Mouse (Mus musculus) kidney, adult 2 months (tissue): ENCODE results near the gene Gm10097. TPM values are rescaled to one million over a fixed set of nuclear protein-coding genes. Genes with fewer than 3 reads are reported as not detected.

Source experiments
- DNase-seq: peaks from one replicate; pipeline ENCODE4 v3.0.0; 2021
- H3K27ac ChIP-seq: fragments of 200-500 bp; 2 replicates; pipeline ENCODE4 v1.5.1; 2012; ENCODE audit warnings: low read depth, low read length, control low read depth, inconsistent platforms; ENCODE audit not compliant: insufficient read depth
- H3K27me3 ChIP-seq: fragments of 200-500 bp; replicated peaks from 2 replicates; pipeline ENCODE4 v1.6.1; 2012; ENCODE audit warnings: mild to moderate bottlenecking, moderate library complexity, low read length, inconsistent platforms; ENCODE audit not compliant: control insufficient read depth, insufficient read depth
- H3K36me3 ChIP-seq: fragments of 200-500 bp; 2 replicates; pipeline ENCODE4 v1.6.1; 2012; ENCODE audit warnings: mild to moderate bottlenecking, moderate library complexity, low read length, inconsistent platforms; ENCODE audit not compliant: control insufficient read depth, insufficient read depth
- H3K4me1 ChIP-seq: fragments of 200-500 bp; 2 replicates; pipeline ENCODE4 v1.6.1; 2011; ENCODE audit warnings: low read length; ENCODE audit not compliant: control insufficient read depth, insufficient read depth
- H3K4me3 ChIP-seq: fragments of 200-500 bp; 2 replicates; pipeline ENCODE4 v1.5.1; 2011; ENCODE audit warnings: mild to moderate bottlenecking, low read depth, low read length, control low read depth; ENCODE audit not compliant: insufficient read depth
- CTCF ChIP-seq: fragments of 200-500 bp; conservative IDR thresholded peaks from 2 replicates; pipeline ENCODE4 v1.5.1; 2011; ENCODE audit warnings: low read depth, mild to moderate bottlenecking, control low read depth, low read length, moderate library complexity, mixed read lengths; ENCODE audit not compliant: insufficient read depth, insufficient read length
- POLR2A ChIP-seq: fragments of 200-500 bp; IDR thresholded peaks from one replicate; pipeline ENCODE4 v1.6.1; 2011; ENCODE audit warnings: low read depth, low read length, control low read depth
- WGBS: fragments of 180-500 bp; shearing (Covaris S2); methylation state at CpG from one replicate; pipeline ENCODE4 v1.1.7; 2018; 5-methylcytosine and 5-hydroxymethylcytosine counted together
- polyA plus RNA-seq: library from polyadenylated mRNA; depleted of rRNA; stranded (reverse); fragments of >200 nt; gene quantifications from 2 replicates; pipeline ENCODE4 v1.2.3, GENCODE M21; 2012; rRNA removed

Gene Gm10097
- not detected in 2 replicates for polyA plus RNA-seq

DNA sequence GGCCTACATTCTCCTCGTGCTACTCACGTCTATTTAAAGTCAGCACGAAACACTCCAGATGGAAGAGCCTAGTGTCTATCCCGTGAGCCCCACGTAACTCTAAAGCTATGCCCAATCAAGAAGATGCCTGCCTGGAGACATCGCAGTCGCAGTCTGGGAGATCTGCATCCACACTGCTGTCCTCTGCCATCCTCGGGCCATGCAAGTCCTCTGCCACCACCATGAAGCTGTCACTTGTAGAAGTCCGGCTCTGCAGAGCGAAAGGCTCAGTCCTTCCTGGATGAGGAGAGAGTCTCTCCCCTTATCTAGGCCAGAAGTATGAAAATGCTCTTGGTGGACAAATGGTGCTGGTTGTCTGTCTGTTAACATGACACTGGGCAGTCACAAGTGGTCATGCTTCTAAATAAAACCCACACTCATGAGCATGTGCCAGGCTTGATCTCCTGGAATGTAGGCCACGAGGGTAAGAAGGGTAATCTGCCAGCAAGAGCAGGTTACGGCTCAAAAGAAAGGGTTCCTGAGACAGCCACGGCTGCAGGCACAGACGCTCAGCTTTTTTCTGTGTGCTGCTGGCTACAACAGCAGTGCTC, at the start of gene Gm10097:
Gene Gm10097, plus strand, starts transcription at position 517 of the 590 bp plus-strand sequence.
- DNase-seq = no peak
- H3K27ac ChIP-seq = no peak within 1 kb of the TSS
- 85% methylated on average over 14 of the region's 14 CpGs for WGBS

DNA sequence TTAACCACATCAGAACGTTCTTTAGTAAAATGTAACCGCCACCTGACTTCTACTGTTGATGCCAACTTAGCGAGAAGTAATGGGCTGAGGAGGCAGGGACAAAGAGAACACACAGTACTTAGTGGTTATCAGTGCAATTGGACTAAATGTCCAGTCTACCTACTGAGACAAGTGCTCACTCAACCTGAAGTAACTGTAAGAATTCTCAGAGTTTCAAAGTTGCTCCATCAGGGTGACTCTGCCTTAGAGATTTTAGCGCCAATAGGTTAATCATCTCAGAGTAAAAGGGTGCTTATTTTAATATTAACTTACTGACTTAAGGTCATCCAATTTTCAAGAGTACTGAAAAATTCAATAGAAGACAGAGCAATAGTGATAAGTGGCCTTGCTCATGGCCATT, 43.1 kb upstream of the Gm10097 start:
- Histone ChIP-seq H3K4me1 (peaks cover 3% of the 10 kb centered on the region; the same call in 1 of the 2 replicates), H3K36me3 (no peaks in the 10 kb centered on the region), H3K4me3 (no peak overlapping the region), H3K27ac (peak overlapping the region; percentile 86), H3K27me3 (no peaks in the 10 kb centered on the region)
- WGBS = 59% methylated on average over 4 of the region's 4 CpGs
- DNase-seq = peak; percentile 66
- TF ChIP-seq POLR2A = no peak
- TF ChIP-seq CTCF = no peak

More for the DNA sequence above, at the start of gene Gm10097:
- Histone ChIP-seq H3K27me3 (no peaks in the 10 kb centered on the region), H3K4me3 (no peak within 1 kb of the TSS), H3K4me1 (no peaks in the 10 kb centered on the region), H3K36me3 (no peaks in the 10 kb centered on the region)
- TF ChIP-seq POLR2A (no peak), CTCF (no peak)

- H3K36me3 ChIP-seq = no peaks in the 10 kb centered on the region
- DNase-seq = no peak
- H3K4me3 ChIP-seq = no peak overlapping the region
- WGBS = 90% methylated on average over 1 of the region's 1 CpGs
- no peaks in the 10 kb centered on the region for H3K27me3 ChIP-seq
- TF ChIP-seq POLR2A (no peak), CTCF (no peak)
- peaks cover 3% of the 10 kb centered on the region; the same call in 1 of the 2 replicates for H3K4me1 ChIP-seq
- H3K27ac ChIP-seq = no peak overlapping the region
Observed at GRCm38 (mm10) chr10:5027208-5027607, 41.8 kb upstream of the Gm10097 start.

DNA sequence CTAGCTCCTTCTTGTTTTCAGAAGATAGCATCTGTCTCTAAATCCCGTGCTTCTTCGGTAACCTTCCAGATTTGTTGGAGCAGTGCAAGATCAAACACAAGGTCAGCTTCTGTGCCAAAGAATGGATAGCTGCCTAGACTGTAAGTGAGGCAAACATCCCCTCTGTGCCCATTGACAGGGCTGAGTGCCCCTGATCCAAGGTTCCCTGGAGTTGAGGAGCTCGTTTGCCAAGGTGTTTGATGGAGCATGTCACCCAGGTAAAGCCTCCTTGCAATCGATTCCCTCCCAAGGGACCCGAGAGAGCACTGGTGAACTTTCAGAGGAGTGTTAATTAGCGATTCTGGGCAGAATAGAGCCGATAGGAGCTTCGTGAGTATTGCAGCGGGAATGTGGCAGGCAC, 40.7 kb upstream of the Gm10097 start:
- Histone ChIP-seq H3K4me1 (peaks cover 3% of the 10 kb centered on the region; the same call in 1 of the 2 replicates), H3K27me3 (no peaks in the 10 kb centered on the region), H3K4me3 (no peak overlapping the region), H3K36me3 (no peaks in the 10 kb centered on the region), H3K27ac (no peak overlapping the region)
- 64% methylated on average over 9 of the region's 9 CpGs for WGBS
- DNase-seq = peak; percentile 52
- TF ChIP-seq CTCF = no peak
- no peak for TF ChIP-seq POLR2A

- DNase-seq = no peak
- Histone ChIP-seq H3K4me1 (peaks cover 3% of the 10 kb centered on the region; the same call in 1 of the 2 replicates), H3K27ac (no peak overlapping the region), H3K4me3 (no peak overlapping the region), H3K27me3 (no peaks in the 10 kb centered on the region), H3K36me3 (no peaks in the 10 kb centered on the region)
- TF ChIP-seq POLR2A = no peak
- no peak for TF ChIP-seq CTCF
- 74% methylated on average over 2 of the region's 2 CpGs for whole genome bisulfite sequencing
Observed at GRCm38 (mm10) chr10:5029161-5029560, 39.8 kb upstream of the Gm10097 start.

GRCm38 (mm10) chr10:5029883-5030282, 39.1 kb upstream of the Gm10097 start:
- Histone ChIP-seq H3K36me3 (no peaks in the 10 kb centered on the region), H3K27me3 (no peaks in the 10 kb centered on the region), H3K4me3 (no peak overlapping the region), H3K4me1 (peaks cover 3% of the 10 kb centered on the region; the same call in 1 of the 2 replicates), H3K27ac (no peak overlapping the region)
- WGBS = 74% methylated on average over 1 of the region's 1 CpGs
- TF ChIP-seq CTCF (no peak), POLR2A (no peak)
- DNase-seq = no peak

DNA sequence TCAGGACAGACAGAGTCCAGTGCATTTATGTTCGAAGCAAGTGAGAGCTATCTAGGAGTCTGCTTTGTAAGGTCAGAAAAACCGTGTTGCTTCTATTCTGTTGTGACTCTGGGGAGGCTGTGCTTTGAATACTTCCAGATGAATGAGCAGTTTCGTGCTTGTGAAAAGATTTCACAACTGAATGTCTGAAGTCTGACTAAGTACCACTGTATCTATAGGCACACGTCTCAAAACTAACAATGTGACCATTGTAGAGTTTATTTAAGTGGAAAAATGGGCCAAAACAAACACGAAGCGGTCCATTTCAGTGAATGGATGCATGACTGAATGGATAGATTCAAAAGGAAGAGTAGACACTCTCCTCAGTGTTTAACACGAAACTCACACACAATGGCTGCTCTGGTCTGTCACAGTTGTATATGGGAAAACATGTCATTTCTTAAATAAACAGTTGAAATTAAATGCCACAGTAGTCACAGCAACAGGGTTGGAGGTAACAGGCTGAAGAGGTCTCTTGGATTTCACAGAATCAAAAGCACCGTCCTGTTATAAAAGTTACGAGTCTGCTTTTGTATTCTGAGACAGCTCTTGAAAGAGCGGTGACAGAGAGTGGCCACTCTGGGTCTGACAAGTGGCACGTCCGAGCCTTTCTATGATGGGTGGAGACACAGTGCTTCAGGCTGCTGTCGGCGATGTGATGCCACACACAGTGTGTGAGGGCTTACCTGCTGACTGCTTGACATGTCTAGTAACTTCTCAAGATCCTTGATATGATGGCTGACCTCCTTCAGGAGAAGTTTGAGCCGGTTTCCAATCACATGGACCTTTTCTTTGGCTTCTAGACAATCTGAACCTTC, 36.6 kb upstream of the Gm10097 start:
- WGBS = 92% methylated on average over 15 of the region's 15 CpGs
- no peaks in the 10 kb centered on the region for H3K36me3 ChIP-seq
- H3K27ac ChIP-seq = no peak overlapping the region
- DNase-seq = no peak
- no peaks in the 10 kb centered on the region for H3K4me1 ChIP-seq
- TF ChIP-seq CTCF = no peak
- no peak for TF ChIP-seq POLR2A
- H3K4me3 ChIP-seq = no peak overlapping the region
- H3K27me3 ChIP-seq = no peaks in the 10 kb centered on the region
